Mouse (Mus musculus): ENCODE measurements around the gene Pdia3.
"Not testable (repeated sequence)": the region's sequence is repeated elsewhere in the genome, so short reads cannot be mapped to it uniquely, and the experiment has no call there.

Gene Pdia3

GRCm38 (mm10) chr2:121443068-121443349, 29.4 kb downstream of the Pdia3 start:
- no peak for DNase-seq (ENCODE audit: low spot score)

GRCm38 (mm10) chr2:121444178-121444577, 30.6 kb downstream of the Pdia3 start, which contains the start of gene Ell3:
Ell3 (minus strand) TSS chr2:121444278.
- DNase-seq (ENCODE audit: low spot score): no peak

- no peak for DNase-seq (ENCODE audit: low spot score)
These were observed 31.5 kb downstream of the Pdia3 start for GRCm38 (mm10) chr2:121445117-121445516.

GRCm38 (mm10) chr2:121446506-121446905, 32.9 kb downstream of the Pdia3 start:
- DNase-seq (ENCODE audit: low spot score): no peak

GRCm38 (mm10) chr2:121447006-121447405, 33.4 kb downstream of the Pdia3 start:
- no peak for DNase-seq (ENCODE audit: low spot score)

GRCm38 (mm10) chr2:121448136-121448535, 34.6 kb downstream of the Pdia3 start:
- no peak for DNase-seq (ENCODE audit: low spot score)

GRCm38 (mm10) chr2:121448739-121449535, 35.4 kb downstream of the Pdia3 start, which contains the start of gene Serf2:
Serf2 (plus strand) TSS chr2:121449195.
- DNase-seq (ENCODE audit: low spot score): peak; percentile 99

GRCm38 (mm10) chr2:121449545-121450011, 36.0 kb downstream of the Pdia3 start:
- no peak for DNase-seq (ENCODE audit: low spot score)

GRCm38 (mm10) chr2:121450093-121450492, 36.5 kb downstream of the Pdia3 start:
- DNase-seq (ENCODE audit: low spot score): no peak

- no peak for DNase-seq (ENCODE audit: low spot score)
These were observed 38.8 kb downstream of the Pdia3 start for GRCm38 (mm10) chr2:121452361-121452760.

- DNase-seq (ENCODE audit: low spot score): no peak
These were observed 39.4 kb downstream of the Pdia3 start, which contains the start of gene Hypk for GRCm38 (mm10) chr2:121452990-121453389. Hypk (plus strand) TSS chr2:121453290.

- no peak for DNase-seq (ENCODE audit: low spot score)
These were observed 40.3 kb downstream of the Pdia3 start for GRCm38 (mm10) chr2:121453917-121454316.

GRCm38 (mm10) chr2:121455534-121455933, 42.0 kb downstream of the Pdia3 start:
- no peak for DNase-seq (ENCODE audit: low spot score)

- peak; percentile 80 for DNase-seq (ENCODE audit: low spot score)
These were observed 43.4 kb downstream of the Pdia3 start, which contains the start of gene Serinc4 for GRCm38 (mm10) chr2:121456692-121457642. Serinc4 (minus strand) TSS chr2:121456781.

GRCm38 (mm10) chr2:121460071-121460470, 46.5 kb downstream of the Pdia3 start:
- no peak for DNase-seq (ENCODE audit: low spot score)

GRCm38 (mm10) chr2:121468982-121469381, 55.4 kb downstream of the Pdia3 start:
- not testable (repeated sequence) for DNase-seq (ENCODE audit: low spot score)

- DNase-seq (ENCODE audit: low spot score): not testable (repeated sequence)
These were observed 59.2 kb downstream of the Pdia3 start for GRCm38 (mm10) chr2:121472783-121473182.

- DNase-seq (ENCODE audit: low spot score): peak; percentile 86
These were observed 60.0 kb downstream of the Pdia3 start, which contains the start of gene Mfap1b for GRCm38 (mm10) chr2:121473301-121474179. Mfap1b (minus strand) TSS chr2:121474067.

GRCm38 (mm10) chr2:121474180-121474535, 60.6 kb downstream of the Pdia3 start:
- DNase-seq (ENCODE audit: low spot score): no peak

GRCm38 (mm10) chr2:121475306-121475705, 61.7 kb downstream of the Pdia3 start:
- not testable (repeated sequence) for DNase-seq (ENCODE audit: low spot score)

- no peak for DNase-seq (ENCODE audit: low spot score)
These were observed 64.1 kb downstream of the Pdia3 start for GRCm38 (mm10) chr2:121477491-121478266.

All from layer of hippocampus, adult 11-12 months (tissue).